Mouse (Mus musculus) limb, embryonic 14.5 days (tissue): ENCODE measurements around the gene Il4. TPM values are rescaled to one million over a fixed set of nuclear protein-coding genes. Genes with fewer than 3 reads are reported as not detected.

Source experiments
- ATAC-seq: fragments of 200-750 bp; cut with Nextera tagmentation; 2 replicates; pipeline ENCODE4 v1.8.0; 2017; ENCODE audit warnings: low read depth, moderate number of reproducible peaks, moderate TSS enrichment; ENCODE audit not compliant: low FRiP score
- DNase-seq: peaks from one replicate; pipeline ENCODE4 v3.0.0-alpha.2; 2015; ENCODE audit warnings: low spot score
- H3K27ac ChIP-seq: fragments of 300-500 bp; sonication (generic); replicated peaks from 2 replicates; pipeline ENCODE4 v1.5.1; 2014; ENCODE audit warnings: low read depth, mild to moderate bottlenecking, low read length, moderate library complexity, mixed read lengths
- H3K27me3 ChIP-seq: fragments of 300-500 bp; sonication (generic); 2 replicates; pipeline ENCODE4 v1.6.1; 2014; ENCODE audit warnings: low read length, mixed read lengths; ENCODE audit not compliant: control insufficient read depth, insufficient read depth
- H3K36me3 ChIP-seq: fragments of 300-500 bp; sonication (generic); 2 replicates; pipeline ENCODE4 v1.6.1; 2014; ENCODE audit warnings: mild to moderate bottlenecking, low read length, moderate library complexity, mixed read lengths; ENCODE audit not compliant: control insufficient read depth, insufficient read depth
- H3K4me1 ChIP-seq: fragments of 300-500 bp; sonication (generic); 2 replicates; pipeline ENCODE4 v1.6.1; 2014; ENCODE audit warnings: antibody characterized with exemption, low read length, mixed read lengths; ENCODE audit not compliant: control insufficient read depth, insufficient read depth
- H3K4me2 ChIP-seq: fragments of 300-500 bp; sonication (generic); replicated peaks from 2 replicates; pipeline ENCODE4 v1.6.1; 2014; ENCODE audit warnings: low read depth, mild to moderate bottlenecking, low read length, moderate library complexity; ENCODE audit not compliant: severe bottlenecking
- H3K4me3 ChIP-seq: fragments of 300-500 bp; sonication (generic); replicated peaks from 2 replicates; pipeline ENCODE4 v1.5.1; 2014; ENCODE audit warnings: low read length
- H3K9ac ChIP-seq: fragments of 300-500 bp; sonication (generic); 2 replicates; pipeline ENCODE4 v1.6.1; 2014; ENCODE audit warnings: mild to moderate bottlenecking, low read depth, low read length, moderate library complexity; ENCODE audit not compliant: severe bottlenecking
- H3K9me3 ChIP-seq: fragments of 300-500 bp; sonication (generic); 2 replicates; pipeline ENCODE4 v1.6.1; 2016; ENCODE audit warnings: low read length; ENCODE audit not compliant: control insufficient read depth
- POLR2A ChIP-seq: fragments of 200-500 bp; IDR thresholded peaks from 2 replicates; pipeline ENCODE4 v1.8.0; 2012; ENCODE audit warnings: inconsistent platforms, mild to moderate bottlenecking, moderate library complexity, borderline replicate concordance; ENCODE audit not compliant: insufficient read depth, insufficient read length; ENCODE audit errors: extremely low read depth
- WGBS: fragments of 180-500 bp; shearing (Covaris S2); extraction: QIAGEN DNeasy Blood & Tissue Kit; methylation state at CpG from one replicate; pipeline ENCODE4 v1.1.7; 2014; 5-methylcytosine and 5-hydroxymethylcytosine counted together
- polyA plus RNA-seq, 2 experiments: library from polyadenylated mRNA; depleted of rRNA in 1 of 2; stranded (reverse) in 1 of 2; unstranded in 1 of 2; fragments of >200 nt; fragmentation: Nextera tagmentation in 1 of 2; extraction: Ambion mirVana in 1 of 2; gene quantifications; 2 replicates each; pipeline versions ENCODE4 v1.2.1 to v1.2.3; 2012 to 2014

Il4 gene
- polyA plus RNA-seq, 2 experiments: 0.49 to 3.2 TPM

- Histone ChIP-seq H3K4me2 (no peak overlapping the region), H3K9ac (no peak overlapping the region), H3K27ac (no peak overlapping the region), H3K4me3 (no peak overlapping the region), H3K4me1 (no peaks in the 10 kb centered on the region), H3K27me3 (no peaks in the 10 kb centered on the region), H3K9me3 (no peaks in the 10 kb centered on the region), H3K36me3 (0 out of 2 replicates have a peak, but pooled peaks cover 3% of the 10 kb centered on the region)
- ATAC-seq (no peak), DNase-seq (no peak)
- no peak for TF ChIP-seq POLR2A
- 59% methylated on average over 6 of the region's 6 CpGs for WGBS
These were observed 9.2 kb downstream of the Il4 start for GRCm38 (mm10) chr11:53609231-53609630.

- Histone ChIP-seq H3K27me3 (no peaks in the 10 kb centered on the region), H3K9me3 (no peaks in the 10 kb centered on the region), H3K9ac (no peak overlapping the region), H3K4me2 (no peak overlapping the region), H3K27ac (no peak overlapping the region), H3K4me1 (no peaks in the 10 kb centered on the region), H3K36me3 (peaks cover 14% of the 10 kb centered on the region), H3K4me3 (no peak overlapping the region)
- 9% methylated on average over 12 of the region's 12 CpGs for WGBS
- no peak for TF ChIP-seq POLR2A
- no peak for DNase-seq
- ATAC-seq: no peak
These were observed 12.9 kb downstream of the Il4 start for GRCm38 (mm10) chr11:53605609-53606008.

GRCm38 (mm10) chr11:53604983-53605382 lies 13.5 kb downstream of the Il4 start:
- Histone ChIP-seq H3K4me3 (no peak overlapping the region), H3K27ac (no peak overlapping the region), H3K9ac (no peak overlapping the region), H3K9me3 (no peaks in the 10 kb centered on the region), H3K4me1 (no peaks in the 10 kb centered on the region), H3K27me3 (no peaks in the 10 kb centered on the region), H3K36me3 (peaks cover 20% of the 10 kb centered on the region), H3K4me2 (no peak overlapping the region)
- 82% methylated on average over 3 of the region's 3 CpGs for whole genome bisulfite sequencing
- no peak for ATAC-seq
- DNase-seq: no peak
- no peak for TF ChIP-seq POLR2A

GRCm38 (mm10) chr11:53591116-53591515 lies 27.4 kb downstream of the Il4 start:
- no peak overlapping the region for H3K27ac ChIP-seq
- H3K27me3 ChIP-seq: no peaks in the 10 kb centered on the region
- no peak overlapping the region for H3K9ac ChIP-seq
- no peak overlapping the region for H3K4me2 ChIP-seq
- no peaks in the 10 kb centered on the region for H3K9me3 ChIP-seq
- peaks cover 58% of the 10 kb centered on the region for H3K36me3 ChIP-seq
- no peaks in the 10 kb centered on the region for H3K4me1 ChIP-seq
- H3K4me3 ChIP-seq: no peak overlapping the region
- TF ChIP-seq POLR2A: no peak
- DNase-seq (no peak), ATAC-seq (no peak)
- WGBS: 93% methylated on average over 5 of the region's 5 CpGs

GRCm38 (mm10) chr11:53590368-53590768 lies 28.1 kb downstream of the Il4 start:
- 43% methylated on average over 15 of the region's 15 CpGs for WGBS
- H3K4me1 ChIP-seq: no peaks in the 10 kb centered on the region
- DNase-seq (no peak), ATAC-seq (no peak)
- H3K4me2 ChIP-seq: no peak overlapping the region
- TF ChIP-seq POLR2A: no peak
- H3K36me3 ChIP-seq: peaks cover 57% of the 10 kb centered on the region
- H3K9ac ChIP-seq: no peak overlapping the region
- no peak overlapping the region for H3K4me3 ChIP-seq
- H3K27me3 ChIP-seq: no peaks in the 10 kb centered on the region
- no peak overlapping the region for H3K27ac ChIP-seq
- H3K9me3 ChIP-seq: no peaks in the 10 kb centered on the region

- WGBS: 82% methylated on average over 8 of the region's 8 CpGs
- no peak for DNase-seq
- Histone ChIP-seq H3K9ac (no peak overlapping the region), H3K9me3 (no peaks in the 10 kb centered on the region), H3K27ac (no peak overlapping the region), H3K27me3 (no peaks in the 10 kb centered on the region), H3K36me3 (peaks cover 56% of the 10 kb centered on the region), H3K4me1 (no peaks in the 10 kb centered on the region), H3K4me2 (no peak overlapping the region), H3K4me3 (no peak overlapping the region)
- TF ChIP-seq POLR2A: no peak
- no peak for ATAC-seq
These were observed 30.2 kb downstream of the Il4 start for GRCm38 (mm10) chr11:53588279-53588678.
